In genomic region chr17:80224326-80225116, GRCm38 (mm10) we compare ENCODE assay signal across 8 mouse cellular contexts. TPM values are rescaled to one million over a fixed set of nuclear protein-coding genes. Genes with fewer than 3 reads are reported as not detected.
DNase-seq lines count a peak whose midpoint lies in the region; ATAC-seq and TF ChIP-seq lines count a peak whose summit lies in the region.

Gene Gemin6 (plus strand): TSS chr17:80224441.

- H3K36me3 ChIP-seq in embryonic facial prominence, embryonic 15.5 days = peaks cover 18% of the 10 kb centered on the region; the same call in 1 of the 2 replicates
- 0 out of 2 replicates have a peak, but pooled peaks cover 3% of the 10 kb centered on the region for H3K36me3 ChIP-seq in kidney, embryonic 14.5 days (ENCODE audit: control insufficient read depth, insufficient read depth, low read length)
- H3K36me3 ChIP-seq in limb, embryonic 15.5 days = no peaks in the 10 kb centered on the region; the same call in 1 of the 2 replicates

- peak within 1 kb of the TSS; percentile 64 for H3K4me3 ChIP-seq in bone marrow, adult 2 months (replicated peaks; ENCODE audit: control insufficient read depth, low read depth, low read length)
- peak within 1 kb of the TSS; percentile 59 for H3K4me3 ChIP-seq in embryonic facial prominence, embryonic 15.5 days (replicated peaks)
- peak within 1 kb of the TSS; percentile 47 for H3K4me3 ChIP-seq in kidney, embryonic 14.5 days (ENCODE audit: low read length)
- H3K4me3 ChIP-seq in limb, embryonic 15.5 days = peak within 1 kb of the TSS; percentile 60

- no peaks in the 10 kb centered on the region for H3K27me3 ChIP-seq in embryonic facial prominence, embryonic 15.5 days
- H3K27me3 ChIP-seq in kidney, embryonic 14.5 days (ENCODE audit: control insufficient read depth, insufficient read depth, low read length) = no peaks in the 10 kb centered on the region
- no peaks in the 10 kb centered on the region for H3K27me3 ChIP-seq in limb, embryonic 15.5 days

- TF ChIP-seq CTCF in bone marrow, adult 2 months (IDR thresholded peaks at IDR 0.05; ENCODE audit: control insufficient read depth, insufficient read depth, low read length) = no peak

- peak within 1 kb of the TSS; percentile 27; the same call in 1 of the 2 replicates for H3K27ac ChIP-seq in bone marrow, adult 2 months (ENCODE audit: control insufficient read depth, insufficient read depth, low read depth, low read length, poor library complexity)
- peak within 1 kb of the TSS; percentile 91 for H3K27ac ChIP-seq in embryonic facial prominence, embryonic 15.5 days (replicated peaks)
- H3K27ac ChIP-seq in kidney, embryonic 14.5 days (ENCODE audit: low read depth, low read length) = peak within 1 kb of the TSS; percentile 69
- peak within 1 kb of the TSS; percentile 92 for H3K27ac ChIP-seq in limb, embryonic 15.5 days

- H3K4me1 ChIP-seq in bone marrow, adult 2 months (ENCODE audit: control insufficient read depth, insufficient read depth, low read length) = no peaks in the 10 kb centered on the region; the same call in 1 of the 2 replicates
- H3K4me1 ChIP-seq in embryonic facial prominence, embryonic 15.5 days = peaks cover 5% of the 10 kb centered on the region; the same call in 1 of the 2 replicates
- H3K4me1 ChIP-seq in kidney, embryonic 14.5 days (ENCODE audit: control insufficient read depth, insufficient read depth, low read length) = no peaks in the 10 kb centered on the region
- peaks cover 6% of the 10 kb centered on the region for H3K4me1 ChIP-seq in limb, embryonic 15.5 days

- peak; percentile 95 for ATAC-seq in embryonic facial prominence, embryonic 15.5 days (ENCODE audit: insufficient number of reproducible peaks, low FRiP score, low TSS enrichment, low read depth)
- peak; percentile 95 for ATAC-seq in kidney, embryonic 14.5 days (ENCODE audit: low FRiP score, low TSS enrichment)
- ATAC-seq in limb, embryonic 15.5 days (ENCODE audit: insufficient number of reproducible peaks, low FRiP score, low TSS enrichment, low read depth) = peak; percentile 93

- no peaks in the 10 kb centered on the region for H3K9me3 ChIP-seq in embryonic facial prominence, embryonic 15.5 days (replicated peaks)
- no peaks in the 10 kb centered on the region for H3K9me3 ChIP-seq in kidney, embryonic 14.5 days (ENCODE audit: control insufficient read depth, low read length)
- H3K9me3 ChIP-seq in limb, embryonic 15.5 days = no peaks in the 10 kb centered on the region

- H3K4me2 ChIP-seq in embryonic facial prominence, embryonic 15.5 days (replicated peaks) = peak within 1 kb of the TSS; percentile 61
- peak within 1 kb of the TSS; percentile 69 for H3K4me2 ChIP-seq in kidney, embryonic 14.5 days (replicated peaks; ENCODE audit: low read depth, low read length)
- peak within 1 kb of the TSS; percentile 61 for H3K4me2 ChIP-seq in limb, embryonic 15.5 days

- WGBS in bone marrow, adult 2 months = under 1% methylated on average over 33 of the region's 33 CpGs
- WGBS in embryonic facial prominence, embryonic 15.5 days = under 1% methylated on average over 33 of the region's 33 CpGs
- whole genome bisulfite sequencing in kidney, embryonic 14.5 days = under 1% methylated on average over 33 of the region's 33 CpGs
- WGBS in limb, embryonic 15.5 days = under 1% methylated on average over 33 of the region's 33 CpGs

- DNase-seq in 416B (ENCODE audit: low read depth) = peak; percentile 88
- DNase-seq in heart, adult 9 months (ENCODE audit: low spot score in 2 of 2) = peak; percentile 84 to 86
- peak; percentile 44 to 46 for DNase-seq in monocyte, adult 2 months (ENCODE audit: low read depth in 1 of 2, low spot score in 2 of 2)
- peak; percentile 85 to 87 for DNase-seq in spleen, postnatal 36 days (ENCODE audit: low spot score in 2 of 2)

- H3K9ac ChIP-seq in embryonic facial prominence, embryonic 15.5 days = peak within 1 kb of the TSS; percentile 56
- H3K9ac ChIP-seq in kidney, embryonic 14.5 days (ENCODE audit: low read depth, low read length) = peak within 1 kb of the TSS; percentile 71
- peak within 1 kb of the TSS; percentile 66 for H3K9ac ChIP-seq in limb, embryonic 15.5 days

- peak; percentile 72; the same call in 1 of the 2 replicates for TF ChIP-seq POLR2A in bone marrow, adult 2 months (IDR thresholded peaks at IDR 0.05; ENCODE audit: borderline replicate concordance, control insufficient read depth, low read depth, low read length)

RNA-seq across cellular contexts. Expression of gene Gemin6, which starts in this region (rescaled TPM):
- 7.8 and 10.4 TPM in 2 replicates for polyA plus RNA-seq in bone marrow, adult 2 months (2011; ENCODE audit: insufficient read depth, insufficient read length, low replicate concordance, missing spikeins)
- polyA plus RNA-seq in embryonic facial prominence, embryonic 15.5 days (2015; fragmentation: Nextera tagmentation; extraction: Ambion mirVana) = 33.4 and 36.1 TPM in 2 replicates
- polyA plus RNA-seq in kidney, embryonic 14.5 days (2014; fragmentation: Nextera tagmentation; extraction: Ambion mirVana) = 49.0 and 61.9 TPM in 2 replicates
- polyA plus RNA-seq in limb, embryonic 15.5 days (2015; fragmentation: Nextera tagmentation; extraction: Ambion mirVana) = 29.5 and 32.6 TPM in 2 replicates

Comparison
In these comparisons a context has a peak if more than half of its experiments do, and no peak if none do; other contexts are left out.
1. Peak in every context shown above with its lines: DNase-seq, ATAC-seq, H3K4me3 ChIP-seq and H3K27ac ChIP-seq.
2. H3K27ac ChIP-seq: peak in every context shown above with its lines; median percentile 92 in limb, embryonic 15.5 days; 91 in embryonic facial prominence, embryonic 15.5 days; 69 in kidney, embryonic 14.5 days; 27 in bone marrow, adult 2 months.